Mouse (Mus musculus): ENCODE measurements around the gene Figla.

The Figla gene

GRCm38 (mm10) chr6:86028601-86029322 is 12.8 kb downstream of the Figla start, which contains the start of gene Add2:
TSS of gene Add2 (plus strand) at chr6:86028681.
- DNase-seq (ENCODE audit: low spot score in 2 of 2): no peak

GRCm38 (mm10) chr6:86029323-86029713 is 13.3 kb downstream of the Figla start:
- DNase-seq (ENCODE audit: low spot score in 2 of 2): no peak

- DNase-seq (ENCODE audit: low spot score in 2 of 2): no peak
These were observed 15.6 kb downstream of the Figla start for GRCm38 (mm10) chr6:86031527-86031926.

GRCm38 (mm10) chr6:86033635-86034034 is 17.7 kb downstream of the Figla start:
- DNase-seq (ENCODE audit: low spot score in 2 of 2): no peak

GRCm38 (mm10) chr6:86038901-86039300 is 22.9 kb downstream of the Figla start:
- no peak for DNase-seq (ENCODE audit: low spot score in 2 of 2)

GRCm38 (mm10) chr6:86040140-86040539 is 24.2 kb downstream of the Figla start:
- no peak for DNase-seq (ENCODE audit: low spot score in 2 of 2)

GRCm38 (mm10) chr6:86047510-86047909 is 31.5 kb downstream of the Figla start:
- no peak for DNase-seq (ENCODE audit: low spot score in 2 of 2)

- no peak for DNase-seq (ENCODE audit: low spot score in 2 of 2)
These were observed 32.5 kb downstream of the Figla start for GRCm38 (mm10) chr6:86048509-86048908.

GRCm38 (mm10) chr6:86050586-86051268 is 34.8 kb downstream of the Figla start:
- DNase-seq (ENCODE audit: low spot score in 2 of 2): no peak

GRCm38 (mm10) chr6:86052032-86052459 is 36.1 kb downstream of the Figla start:
- DNase-seq (ENCODE audit: low spot score in 2 of 2): no peak

- DNase-seq (ENCODE audit: low spot score in 2 of 2): no peak
These were observed 36.6 kb downstream of the Figla start for GRCm38 (mm10) chr6:86052556-86052955.

GRCm38 (mm10) chr6:86053099-86053498 is 37.1 kb downstream of the Figla start:
- DNase-seq (ENCODE audit: low spot score in 2 of 2): no peak

GRCm38 (mm10) chr6:86053594-86053993 is 37.6 kb downstream of the Figla start:
- DNase-seq (ENCODE audit: low spot score in 2 of 2): no peak

GRCm38 (mm10) chr6:86058475-86058874 is 42.5 kb downstream of the Figla start:
- no peak for DNase-seq (ENCODE audit: low spot score in 2 of 2)

GRCm38 (mm10) chr6:86059151-86059853 is 43.3 kb downstream of the Figla start:
- DNase-seq (ENCODE audit: low spot score in 2 of 2): no peak

GRCm38 (mm10) chr6:86060170-86060569 is 44.2 kb downstream of the Figla start:
- no peak for DNase-seq (ENCODE audit: low spot score in 2 of 2)

GRCm38 (mm10) chr6:86062226-86062625 is 46.3 kb downstream of the Figla start:
- no peak for DNase-seq (ENCODE audit: low spot score in 2 of 2)

GRCm38 (mm10) chr6:86062684-86063083 is 46.7 kb downstream of the Figla start:
- DNase-seq (ENCODE audit: low spot score in 2 of 2): no peak

- no peak for DNase-seq (ENCODE audit: low spot score in 2 of 2)
These were observed 48.5 kb downstream of the Figla start for GRCm38 (mm10) chr6:86064318-86065016.

- DNase-seq (ENCODE audit: low spot score in 2 of 2): no peak
These were observed 50.8 kb downstream of the Figla start for GRCm38 (mm10) chr6:86066727-86067126.

- DNase-seq (ENCODE audit: low spot score in 2 of 2): no peak
These were observed 51.2 kb downstream of the Figla start for GRCm38 (mm10) chr6:86067145-86067544.

GRCm38 (mm10) chr6:86069009-86069408 is 53.0 kb downstream of the Figla start:
- DNase-seq (ENCODE audit: low spot score in 2 of 2): no peak
